ENCODE assay signal across 8 mouse cellular contexts in the genomic region with DNA sequence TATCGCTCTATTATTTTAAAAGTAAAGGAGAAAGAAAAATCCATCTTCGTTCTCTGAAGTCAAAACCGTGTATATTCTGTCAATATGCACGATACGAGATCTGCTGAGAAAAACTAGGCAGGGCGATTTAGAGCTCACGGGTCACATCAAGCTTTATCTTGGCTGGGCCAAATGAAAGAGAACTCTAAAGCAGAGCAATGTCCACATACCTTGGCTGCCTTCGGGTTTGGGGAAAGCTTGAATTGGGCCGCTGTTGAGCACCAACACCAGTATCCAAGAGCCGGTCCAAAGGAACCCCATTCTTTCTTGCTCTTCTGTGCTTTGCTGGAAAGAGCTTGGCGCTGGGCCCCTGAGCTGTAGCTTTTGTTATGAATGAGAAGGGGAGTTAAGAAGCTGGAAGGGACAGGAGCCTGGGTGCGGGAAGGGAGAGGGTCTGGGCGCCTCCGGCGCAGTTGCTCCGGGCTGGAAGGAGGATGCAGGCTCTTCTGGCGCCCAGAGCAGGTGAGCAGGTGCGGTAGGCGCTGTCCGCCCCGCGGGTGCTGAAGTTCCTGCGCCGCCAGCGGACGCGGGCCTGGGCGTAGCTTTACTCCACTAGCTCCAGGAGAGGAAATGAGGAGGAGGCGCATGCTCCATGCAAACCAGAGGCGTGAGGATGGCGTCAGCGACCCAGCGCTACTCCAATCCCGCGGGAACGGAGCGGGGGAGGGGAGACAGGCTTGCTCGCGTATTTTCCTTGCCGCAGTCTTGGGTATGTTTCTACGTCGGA. TPM values are rescaled to one million over a fixed set of nuclear protein-coding genes. Genes with fewer than 3 reads are reported as not detected.
DNase-seq lines count a peak whose midpoint lies in the region; ATAC-seq and TF ChIP-seq lines count a peak whose summit lies in the region.

A gene (minus strand): TSS at position 631 of the 766 bp plus-strand sequence.

- DNase-seq in adrenal gland, adult 18-20 months (ENCODE audit: low spot score in 2 of 2): peak; percentile 46 to 51
- peak; percentile 75 for DNase-seq in gastrocnemius, postnatal 10 days
- DNase-seq in induced T-regulatory cell, adult 2 months (ENCODE audit: low read depth): peak; percentile 34
- peak; percentile 93 to 95 for DNase-seq in left cerebral cortex, adult 2 months (ENCODE audit: extremely low spot score in 1 of 2, low spot score in 2 of 2)
- peak; percentile 97 for DNase-seq in right cerebral cortex, postnatal 14 days
- DNase-seq in c-Kit-positive CD71-positive TER-119-positive erythroid progenitor cells, embryonic 14.5 days (ENCODE audit: low spot score): no peak

- H3K4me3 ChIP-seq in left cerebral cortex, adult 2 months: peak within 1 kb of the TSS; percentile 74

- intact Hi-C loops in left cerebral cortex, adult 2 months (cut with DNase I): loop anchor here (1.0 to 5.0 kb wide), 3 partner anchors 56 to 334 kb away; a partner anchor contains a TSS

- peak within 1 kb of the TSS; percentile 89 for H3K27ac ChIP-seq in left cerebral cortex, adult 2 months

- ATAC-seq in common myeloid progenitor, adult 5-6 weeks (replicated peaks; ENCODE audit: low read depth, poor library complexity, severe bottlenecking): peak; percentile 54; the same call in 1 of the 2 replicates
- peak; percentile 75 for ATAC-seq in megakaryocyte progenitor cell, adult 5-6 weeks (replicated peaks; ENCODE audit: poor library complexity)

- no peak; the same call in 1 of the 2 replicates for TF ChIP-seq CTCF in left cerebral cortex, adult 2 months (IDR thresholded peaks at IDR 0.05)

RNA-seq across cellular contexts. Expression of the gene that starts here (rescaled TPM):
- 10 to 100 TPM; 24.6 to 25.0 TPM for total RNA-seq in adrenal gland, adult 18-20 months (2021)
- not detected in 2 replicates for total RNA-seq in common myeloid progenitor, adult 5-6 weeks (2017)
- total RNA-seq in gastrocnemius, postnatal 10 days (2021): 1 to 10 TPM; 2.6 to 2.7 TPM
- total RNA-seq in left cerebral cortex, adult 2 months (2021): 100 to 1,000 TPM; 268 to 282 TPM
- not detected in 2 replicates for total RNA-seq in megakaryocyte progenitor cell, adult 5-6 weeks (2015)
- total RNA-seq in megakaryocyte progenitor cell, adult 5-6 weeks (2017): not detected in 2 replicates

Comparison
In these comparisons a context has a peak if more than half of its experiments do, and no peak if none do; other contexts are left out.
1. RNA of the gene that starts here (total RNA-seq): 268 to 282 TPM in left cerebral cortex, adult 2 months; 24.6 to 25.0 TPM in adrenal gland, adult 18-20 months, 2.6 to 2.7 TPM in gastrocnemius, postnatal 10 days, not detected in common myeloid progenitor, adult 5-6 weeks and not detected in megakaryocyte progenitor cell, adult 5-6 weeks; every median in the first group is over 10 times any median in the second.
2. Peak in ATAC-seq in common myeloid progenitor, adult 5-6 weeks; RNA of the gene not detected or under 1 TPM.
3. Peak in ATAC-seq in megakaryocyte progenitor cell, adult 5-6 weeks; RNA of the gene not detected or under 1 TPM.